Mouse (Mus musculus) ES-Bruce4 (cell line): ENCODE data around the gene Bach1.
"Not testable (repeated sequence)": the region's sequence is repeated elsewhere in the genome, so short reads cannot be mapped to it uniquely, and the experiment has no call there.

Experiments
- CTCF ChIP-seq: IDR thresholded peaks from one replicate; pipeline ENCODE4 v1.8.1; 2011; ENCODE audit warnings: low read depth, low read length
- EP300 ChIP-seq: IDR thresholded peaks from 2 replicates; pipeline ENCODE4 v1.6.1; 2011; ENCODE audit warnings: low read depth, low read length; ENCODE audit not compliant: insufficient read depth

- not testable (repeated sequence) for TF ChIP-seq CTCF, EP300
Observed at GRCm38 (mm10) chr16:87688823-87689222, 9.9 kb upstream of the Bach1 start.
